Mouse (Mus musculus) hindbrain, embryonic 14.5 days (tissue): Measurements from ENCODE around the gene Keap1. TPM values are rescaled to one million over a fixed set of nuclear protein-coding genes. Genes with fewer than 3 reads are reported as not detected.
A peak's percentile ranks its signal among the peaks of the same experiment; 100 is the strongest.

Source experiments
- ATAC-seq: fragments of 200-750 bp; cut with Nextera tagmentation; 2 replicates; pipeline ENCODE4 v1.8.0; 2017; ENCODE audit warnings: moderate number of reproducible peaks, mild to moderate bottlenecking, moderate TSS enrichment, moderate library complexity; ENCODE audit not compliant: low FRiP score
- DNase-seq: peaks from one replicate; pipeline ENCODE4 v3.0.0-alpha.2; 2015; ENCODE audit warnings: low spot score
- H3K27ac ChIP-seq: fragments of 300-500 bp; sonication (generic); 2 replicates; pipeline ENCODE4 v1.5.1; 2014; ENCODE audit warnings: mild to moderate bottlenecking, moderate library complexity
- H3K27me3 ChIP-seq: fragments of 300-500 bp; sonication (generic); 2 replicates; pipeline ENCODE4 v1.6.1; 2014; ENCODE audit warnings: mild to moderate bottlenecking, low read length, mixed read lengths; ENCODE audit not compliant: control insufficient read depth, insufficient read depth
- H3K36me3 ChIP-seq: fragments of 300-500 bp; sonication (generic); replicated peaks from 2 replicates; pipeline ENCODE4 v1.6.1; 2014; ENCODE audit not compliant: control insufficient read depth, insufficient read depth
- H3K4me1 ChIP-seq: fragments of 300-500 bp; sonication (generic); replicated peaks from 2 replicates; pipeline ENCODE4 v1.6.1; 2014; ENCODE audit warnings: antibody characterized with exemption, low read length, mixed read lengths; ENCODE audit not compliant: control insufficient read depth, insufficient read depth
- H3K4me2 ChIP-seq: fragments of 300-500 bp; sonication (generic); replicated peaks from 2 replicates; pipeline ENCODE4 v1.6.1; 2014; ENCODE audit warnings: mild to moderate bottlenecking, moderate library complexity
- H3K4me3 ChIP-seq: fragments of 300-500 bp; sonication (generic); replicated peaks from 2 replicates; pipeline ENCODE4 v1.5.1; 2014; ENCODE audit warnings: mild to moderate bottlenecking, low read length
- H3K9ac ChIP-seq: fragments of 300-500 bp; sonication (generic); 2 replicates; pipeline ENCODE4 v1.6.1; 2014
- H3K9me3 ChIP-seq: fragments of 300-500 bp; sonication (generic); 2 replicates; pipeline ENCODE4 v1.6.1; 2016; ENCODE audit warnings: low read length; ENCODE audit not compliant: control insufficient read depth
- WGBS: fragments of 180-500 bp; shearing (Covaris S2); extraction: QIAGEN DNeasy Blood & Tissue Kit; methylation state at CpG from one replicate; pipeline ENCODE4 v1.1.7; 2014; 5-methylcytosine and 5-hydroxymethylcytosine counted together
- polyA plus RNA-seq: library from polyadenylated mRNA; unstranded; fragments of >200 nt; fragmentation: Nextera tagmentation; extraction: Ambion mirVana; gene quantifications from 2 replicates; pipeline ENCODE4 v1.2.1, GENCODE M21; 2014

Gene Keap1
- polyA plus RNA-seq, 1 experiment from 2014 or later = 43.6 TPM

GRCm38 (mm10) chr9:21238004-21238732 lies 993 bp downstream of the Keap1 start:
- ATAC-seq = no peak; the same call in 1 of the 2 replicates
- peaks cover 12% of the 10 kb centered on the region for H3K27me3 ChIP-seq
- H3K4me1 ChIP-seq = peaks cover 21% of the 10 kb centered on the region
- peak overlapping the region; percentile 92 for H3K4me3 ChIP-seq
- no peaks in the 10 kb centered on the region for H3K9me3 ChIP-seq
- 2% methylated on average over 30 of the region's 31 CpGs for WGBS
- H3K36me3 ChIP-seq = peaks cover 23% of the 10 kb centered on the region
- H3K4me2 ChIP-seq = peak overlapping the region; percentile 65
- no peak for DNase-seq
- H3K9ac ChIP-seq = peak overlapping the region; percentile 98
- H3K27ac ChIP-seq = peak overlapping the region; percentile 90

DNA sequence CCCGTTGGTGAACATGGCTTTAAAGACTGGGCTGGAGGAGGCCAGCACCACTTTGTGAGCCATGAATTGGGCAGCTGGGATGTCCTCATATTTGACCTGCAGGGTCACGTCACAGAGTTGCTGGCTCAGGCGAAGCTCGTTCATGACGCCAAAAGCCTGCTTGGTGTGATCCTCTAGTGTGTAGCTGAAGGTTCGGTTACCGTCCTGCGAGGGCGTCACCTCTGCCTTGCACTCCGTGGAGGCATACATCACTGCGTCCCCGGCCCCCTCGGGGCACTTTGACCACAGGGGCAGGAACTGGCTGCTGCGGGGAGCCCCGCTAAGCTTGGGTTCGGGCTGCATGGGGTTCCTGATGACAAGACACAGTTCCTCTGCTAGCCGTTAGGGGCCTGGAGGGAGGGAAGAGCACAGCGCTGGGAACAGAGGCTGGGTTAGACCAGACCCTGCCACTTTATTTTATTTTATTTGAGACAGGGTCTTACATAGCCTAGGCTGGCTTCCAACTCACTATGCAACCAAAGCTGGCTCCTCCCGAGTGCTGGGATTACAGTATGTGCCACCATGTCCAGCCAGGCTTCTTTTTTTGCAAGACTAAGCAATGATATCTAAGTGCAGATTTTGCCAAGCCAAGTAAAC lies 1.7 kb downstream of the Keap1 start:
- H3K4me1 ChIP-seq = peaks cover 21% of the 10 kb centered on the region
- WGBS = 20% methylated on average over 19 of the region's 19 CpGs
- peak overlapping the region; percentile 65 for H3K4me2 ChIP-seq
- ATAC-seq (0 out of 2 replicates have a peak, but pooled peaks have one; percentile 7), DNase-seq (peak; percentile 52)
- peak overlapping the region; percentile 90 for H3K27ac ChIP-seq
- H3K9ac ChIP-seq = peak overlapping the region; percentile 98
- peak overlapping the region; percentile 92 for H3K4me3 ChIP-seq
- H3K9me3 ChIP-seq = no peaks in the 10 kb centered on the region
- peaks cover 5% of the 10 kb centered on the region; the same call in 1 of the 2 replicates for H3K27me3 ChIP-seq
- H3K36me3 ChIP-seq = peaks cover 29% of the 10 kb centered on the region

GRCm38 (mm10) chr9:21236991-21237367 lies 2.2 kb downstream of the Keap1 start:
- H3K36me3 ChIP-seq = peaks cover 30% of the 10 kb centered on the region
- H3K4me2 ChIP-seq = peak overlapping the region; percentile 65
- H3K4me1 ChIP-seq = peaks cover 21% of the 10 kb centered on the region
- 81% methylated on average over 25 of the region's 25 CpGs for WGBS
- ATAC-seq = no peak
- 0 out of 2 replicates have a peak, but pooled peaks cover under 1% of the 10 kb centered on the region for H3K27me3 ChIP-seq
- H3K4me3 ChIP-seq = peak overlapping the region; percentile 92
- H3K27ac ChIP-seq = no peak overlapping the region; the same call in 1 of the 2 replicates
- DNase-seq = no peak
- no peaks in the 10 kb centered on the region for H3K9me3 ChIP-seq
- peak overlapping the region; percentile 98 for H3K9ac ChIP-seq

DNA sequence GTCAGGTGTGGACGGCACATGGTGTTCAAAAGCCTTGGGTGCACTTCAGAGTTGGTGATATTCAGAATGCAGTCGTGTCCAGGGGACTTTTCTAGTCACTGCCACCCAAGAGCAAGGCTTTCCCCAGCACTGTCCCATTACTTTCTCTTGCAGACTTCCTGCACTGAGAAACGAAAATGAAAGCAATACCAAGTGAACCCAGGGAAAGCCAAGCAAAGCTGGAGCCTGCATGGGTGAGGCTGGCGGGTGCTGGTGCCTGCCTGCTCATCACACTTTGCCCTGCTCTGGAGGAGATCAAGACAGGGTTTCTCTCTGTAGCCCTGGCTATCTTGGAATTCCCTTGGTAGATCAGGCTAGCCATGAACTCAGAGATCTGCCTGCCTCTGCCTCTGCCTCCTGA lies 3.8 kb downstream of the Keap1 start:
- no peaks in the 10 kb centered on the region for H3K9me3 ChIP-seq
- no peak overlapping the region for H3K4me3 ChIP-seq
- WGBS = 82% methylated on average over 4 of the region's 4 CpGs
- H3K9ac ChIP-seq = no peak overlapping the region
- DNase-seq = no peak
- no peak overlapping the region for H3K27ac ChIP-seq
- H3K4me1 ChIP-seq = peaks cover 21% of the 10 kb centered on the region
- H3K4me2 ChIP-seq = no peak overlapping the region
- peaks cover 44% of the 10 kb centered on the region for H3K36me3 ChIP-seq
- ATAC-seq = no peak
- H3K27me3 ChIP-seq = no peaks in the 10 kb centered on the region

GRCm38 (mm10) chr9:21233805-21234204 lies 5.4 kb downstream of the Keap1 start:
- ATAC-seq = no peak
- peaks cover 21% of the 10 kb centered on the region for H3K4me1 ChIP-seq
- H3K9ac ChIP-seq = no peak overlapping the region
- WGBS = 81% methylated on average over 28 of the region's 28 CpGs
- H3K4me2 ChIP-seq = no peak overlapping the region
- no peaks in the 10 kb centered on the region for H3K27me3 ChIP-seq
- no peak overlapping the region for H3K4me3 ChIP-seq
- peaks cover 59% of the 10 kb centered on the region for H3K36me3 ChIP-seq
- no peaks in the 10 kb centered on the region for H3K9me3 ChIP-seq
- no peak overlapping the region for H3K27ac ChIP-seq
- DNase-seq = no peak

GRCm38 (mm10) chr9:21233366-21233765 lies 5.8 kb downstream of the Keap1 start:
- no peaks in the 10 kb centered on the region for H3K9me3 ChIP-seq
- no peak overlapping the region for H3K9ac ChIP-seq
- no peak overlapping the region for H3K4me2 ChIP-seq
- no peak overlapping the region for H3K27ac ChIP-seq
- H3K4me3 ChIP-seq = no peak overlapping the region
- H3K27me3 ChIP-seq = no peaks in the 10 kb centered on the region
- WGBS = 86% methylated on average over 29 of the region's 29 CpGs
- H3K4me1 ChIP-seq = peaks cover 21% of the 10 kb centered on the region
- no peak for DNase-seq
- H3K36me3 ChIP-seq = peaks cover 61% of the 10 kb centered on the region
- ATAC-seq = no peak

- Histone ChIP-seq H3K27me3 (no peaks in the 10 kb centered on the region), H3K9ac (no peak overlapping the region), H3K4me3 (no peak overlapping the region), H3K4me1 (peaks cover 20% of the 10 kb centered on the region), H3K27ac (no peak overlapping the region), H3K36me3 (peaks cover 61% of the 10 kb centered on the region), H3K4me2 (no peak overlapping the region), H3K9me3 (no peaks in the 10 kb centered on the region)
- no peak for ATAC-seq
- DNase-seq = no peak
- 94% methylated on average over 5 of the region's 5 CpGs for WGBS
Measured at GRCm38 (mm10) chr9:21232867-21233266, 6.3 kb downstream of the Keap1 start.

- 54% methylated on average over 23 of the region's 23 CpGs for WGBS
- H3K9me3 ChIP-seq = no peaks in the 10 kb centered on the region
- peaks cover 61% of the 10 kb centered on the region for H3K36me3 ChIP-seq
- ATAC-seq (no peak), DNase-seq (no peak)
- no peak overlapping the region for H3K4me2 ChIP-seq
- H3K4me1 ChIP-seq = peaks cover 9% of the 10 kb centered on the region
- no peak overlapping the region for H3K9ac ChIP-seq
- no peak overlapping the region for H3K27ac ChIP-seq
- H3K4me3 ChIP-seq = no peak overlapping the region
- no peaks in the 10 kb centered on the region for H3K27me3 ChIP-seq
Measured at GRCm38 (mm10) chr9:21231551-21231950, 7.6 kb downstream of the Keap1 start.

- DNase-seq = peak; percentile 71
- Histone ChIP-seq H3K9me3 (no peaks in the 10 kb centered on the region), H3K27me3 (no peaks in the 10 kb centered on the region), H3K4me1 (peaks cover 8% of the 10 kb centered on the region), H3K36me3 (peaks cover 31% of the 10 kb centered on the region), H3K9ac (peak overlapping the region; percentile 52), H3K4me2 (peak overlapping the region; percentile 44), H3K4me3 (peak overlapping the region; percentile 11), H3K27ac (0 out of 2 replicates have a peak overlapping the region, but pooled peaks have one; percentile 7)
- WGBS = 11% methylated on average over 16 of the region's 16 CpGs
- peak; percentile 70 for ATAC-seq
Measured at GRCm38 (mm10) chr9:21227342-21227741, 11.8 kb downstream of the Keap1 start.
